Mouse (Mus musculus): ENCODE results near the gene Slc25a18. TPM values are rescaled to one million over a fixed set of nuclear protein-coding genes. Genes with fewer than 3 reads are reported as not detected.
"Not testable (repeated sequence)": the region's sequence is repeated elsewhere in the genome, so short reads cannot be mapped to it uniquely, and the experiment has no call there.

Slc25a18 gene
- total RNA-seq, 1 experiment from 2014 or later = 0.33 TPM

GRCm38 (mm10) chr6:120798019-120798418 lies 24.6 kb downstream of the Slc25a18 start:
- DNase-seq = no peak

- no peak for DNase-seq
Measured at GRCm38 (mm10) chr6:120798905-120799304, 25.5 kb downstream of the Slc25a18 start.

GRCm38 (mm10) chr6:120799581-120800041 lies 26.2 kb downstream of the Slc25a18 start:
- DNase-seq = no peak

GRCm38 (mm10) chr6:120806999-120807737 lies 33.8 kb downstream of the Slc25a18 start:
- no peak for DNase-seq

- DNase-seq = no peak
Measured at GRCm38 (mm10) chr6:120807738-120808081, 34.3 kb downstream of the Slc25a18 start.

GRCm38 (mm10) chr6:120811999-120812398 lies 38.6 kb downstream of the Slc25a18 start:
- not testable (repeated sequence) for DNase-seq

- no peak for DNase-seq
Measured at GRCm38 (mm10) chr6:120819294-120819693, 45.9 kb downstream of the Slc25a18 start.

- peak; percentile 36 for DNase-seq
Measured at GRCm38 (mm10) chr6:120820144-120820543, 46.8 kb downstream of the Slc25a18 start.

- no peak for DNase-seq
Measured at GRCm38 (mm10) chr6:120820941-120821340, 47.6 kb downstream of the Slc25a18 start.

GRCm38 (mm10) chr6:120821715-120822114 lies 48.3 kb downstream of the Slc25a18 start:
- no peak for DNase-seq

GRCm38 (mm10) chr6:120822307-120822928 lies 49.0 kb downstream of the Slc25a18 start, which contains the start of gene Atp6v1e1:
Gene Atp6v1e1 (minus strand): TSS chr6:120822793.
- DNase-seq = peak; percentile 86

- DNase-seq = no peak
Measured at GRCm38 (mm10) chr6:120822937-120823614, 49.7 kb downstream of the Slc25a18 start.

GRCm38 (mm10) chr6:120830056-120830455 lies 56.7 kb downstream of the Slc25a18 start:
- no peak for DNase-seq

GRCm38 (mm10) chr6:120830866-120831608 lies 57.7 kb downstream of the Slc25a18 start:
- DNase-seq = no peak

- DNase-seq = no peak
Measured at GRCm38 (mm10) chr6:120832097-120832496, 58.7 kb downstream of the Slc25a18 start.

GRCm38 (mm10) chr6:120834766-120835321 lies 61.5 kb downstream of the Slc25a18 start:
- no peak for DNase-seq

GRCm38 (mm10) chr6:120835474-120836374 lies 62.3 kb downstream of the Slc25a18 start, which contains the start of gene Bcl2l13:
Gene Bcl2l13 (plus strand): TSS chr6:120836212.
- DNase-seq = peak; percentile 98

- peak; percentile 42 for DNase-seq
Measured at GRCm38 (mm10) chr6:120836389-120837151, 63.2 kb downstream of the Slc25a18 start.

- DNase-seq = no peak
Measured at GRCm38 (mm10) chr6:120837152-120837530, 63.8 kb downstream of the Slc25a18 start.

- no peak for DNase-seq
Measured at GRCm38 (mm10) chr6:120840258-120840657, 66.9 kb downstream of the Slc25a18 start.
